Mouse (Mus musculus): ENCODE measurements around the gene Entpd6. TPM values are rescaled to one million over a fixed set of nuclear protein-coding genes. Genes with fewer than 3 reads are reported as not detected.

Entpd6 gene
- 18.5 and 20.4 TPM in 2 replicates for polyA plus RNA-seq (2015; fragmentation: Nextera tagmentation; extraction: Ambion mirVana)

DNA sequence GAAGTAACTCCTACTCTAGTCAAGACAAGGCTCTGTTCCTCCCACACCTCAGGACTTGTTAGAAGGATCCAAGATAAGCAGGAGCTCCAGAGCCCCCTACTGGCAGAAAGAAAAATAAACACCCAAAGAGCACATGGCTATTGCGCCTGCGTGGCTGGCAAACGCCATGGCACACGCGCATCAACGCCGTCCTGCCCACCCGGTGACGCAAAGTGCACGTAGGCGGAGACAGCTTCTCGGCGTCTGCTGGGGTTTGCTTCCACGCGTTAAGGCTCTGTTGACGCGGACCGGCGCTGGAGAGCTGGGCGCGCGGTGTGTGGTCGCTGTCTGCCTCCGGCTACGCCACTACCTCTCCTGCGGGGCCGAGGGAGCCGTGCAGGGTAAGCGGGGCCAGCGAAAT, at the start of gene Entpd6:
TSS of gene Entpd6 (plus strand) at position 189 of the 400 bp plus-strand sequence.
- peak; percentile 97 for DNase-seq (ENCODE audit: low spot score)

DNA sequence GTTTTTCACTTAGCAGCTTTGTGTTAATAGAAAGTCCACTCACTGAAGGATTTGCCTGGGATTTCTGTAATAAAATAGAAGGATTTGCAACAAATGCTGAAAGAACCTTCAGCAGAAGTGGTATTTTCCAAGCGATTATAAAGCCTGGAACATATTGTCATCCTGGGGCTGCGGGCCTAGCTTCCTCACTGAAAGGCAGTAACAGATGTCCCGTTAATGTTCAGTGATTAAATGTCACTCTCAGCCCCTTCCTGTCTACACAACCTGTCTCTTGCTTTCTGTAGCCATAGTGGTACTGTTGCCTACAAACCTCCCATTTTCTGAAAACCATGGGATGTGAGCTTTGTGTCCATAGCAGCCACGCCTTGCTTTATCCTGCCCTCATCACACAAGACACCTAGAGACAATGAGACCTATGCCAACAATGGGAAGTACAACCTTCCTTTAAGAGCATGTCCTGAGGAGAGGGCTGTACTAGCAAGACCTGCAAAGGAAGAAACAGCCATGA, 36.6 kb upstream of the Entpd6 start:
- DNase-seq (ENCODE audit: low spot score): no peak

DNA sequence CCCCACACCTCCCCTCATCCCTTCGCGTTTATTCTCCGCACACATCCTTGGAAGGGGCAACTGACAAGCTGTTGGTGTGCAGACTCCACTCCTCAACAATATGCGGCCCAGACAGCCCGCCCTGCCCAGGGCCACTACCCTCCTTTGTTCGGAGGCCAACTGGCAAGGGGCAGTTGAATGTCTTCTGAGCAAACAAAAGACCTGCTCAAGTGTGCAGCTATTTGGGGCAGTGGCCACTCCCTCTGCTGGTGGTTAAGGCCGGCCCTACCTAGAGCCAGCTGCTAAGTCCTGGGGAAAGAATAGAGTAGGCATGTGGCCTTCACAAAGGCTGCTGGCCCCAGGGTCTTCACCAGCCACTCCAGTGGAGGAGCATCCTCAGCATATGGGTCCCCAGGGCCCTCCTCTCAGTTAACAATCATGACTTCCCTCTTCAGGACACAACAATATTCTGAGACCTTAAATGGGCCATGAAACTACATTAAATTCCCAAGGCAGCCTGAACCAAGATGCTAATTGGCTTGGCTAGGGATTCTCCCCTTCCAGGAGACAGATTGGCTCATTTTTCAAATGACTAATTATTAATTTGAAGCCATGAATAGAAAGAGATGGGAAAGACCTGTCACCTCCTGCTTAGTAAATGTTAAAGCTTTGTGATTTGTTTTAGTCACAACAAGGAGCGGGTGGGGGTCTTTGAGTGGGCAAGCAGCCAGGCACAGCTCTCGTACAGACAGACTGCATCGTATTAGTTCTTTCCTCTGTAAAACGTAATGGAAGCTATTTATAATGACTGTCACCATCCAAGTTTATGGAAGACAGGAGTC, 12.9 kb upstream of the Entpd6 start:
- no peak for DNase-seq (ENCODE audit: low spot score)

DNA sequence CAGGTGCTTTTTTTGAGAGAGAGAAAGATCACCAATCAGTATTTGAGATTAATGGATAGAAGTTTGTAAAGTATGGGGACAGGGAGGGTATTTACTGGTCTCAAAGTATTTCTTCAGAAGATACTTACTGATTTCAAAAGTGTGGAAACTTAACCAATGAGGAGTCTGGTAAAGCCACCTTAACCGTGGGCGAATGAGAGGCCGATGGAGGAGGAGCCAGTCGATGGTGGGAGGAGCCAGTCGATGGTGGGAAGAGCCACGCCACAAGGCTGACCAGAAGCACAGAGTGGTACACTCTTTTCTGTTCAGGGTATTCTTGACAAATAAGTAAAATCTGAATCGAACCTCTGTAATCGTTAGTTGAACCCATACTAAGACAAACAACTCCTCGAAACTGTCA, 11.0 kb upstream of the Entpd6 start:
- DNase-seq (ENCODE audit: low spot score): no peak

- DNase-seq (ENCODE audit: low spot score): no peak
Measured at GRCm38 (mm10) chr2:150740145-150740841, 8.5 kb upstream of the Entpd6 start.

DNA sequence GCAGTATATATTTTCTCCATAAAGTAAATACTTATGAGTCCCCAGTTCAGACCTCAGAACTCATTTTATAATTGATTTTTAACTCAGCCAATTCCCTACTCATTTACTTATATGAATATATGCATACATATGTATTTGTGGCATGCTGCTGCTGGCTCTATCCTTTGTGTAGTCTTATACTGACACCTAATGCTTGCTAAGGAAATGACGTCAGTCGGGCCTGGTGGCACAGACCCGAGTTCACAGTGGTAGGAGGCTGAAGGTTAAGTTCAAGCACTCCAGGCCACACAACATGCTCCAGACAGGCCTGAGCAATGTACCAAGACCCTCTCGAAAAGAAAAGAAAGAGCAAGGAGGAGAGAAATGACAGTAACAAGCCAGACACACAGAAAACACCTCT, 7.4 kb upstream of the Entpd6 start:
- DNase-seq (ENCODE audit: low spot score): peak; percentile 29

GRCm38 (mm10) chr2:150745016-150745415, 3.8 kb upstream of the Entpd6 start:
- no peak for DNase-seq (ENCODE audit: low spot score)

DNA sequence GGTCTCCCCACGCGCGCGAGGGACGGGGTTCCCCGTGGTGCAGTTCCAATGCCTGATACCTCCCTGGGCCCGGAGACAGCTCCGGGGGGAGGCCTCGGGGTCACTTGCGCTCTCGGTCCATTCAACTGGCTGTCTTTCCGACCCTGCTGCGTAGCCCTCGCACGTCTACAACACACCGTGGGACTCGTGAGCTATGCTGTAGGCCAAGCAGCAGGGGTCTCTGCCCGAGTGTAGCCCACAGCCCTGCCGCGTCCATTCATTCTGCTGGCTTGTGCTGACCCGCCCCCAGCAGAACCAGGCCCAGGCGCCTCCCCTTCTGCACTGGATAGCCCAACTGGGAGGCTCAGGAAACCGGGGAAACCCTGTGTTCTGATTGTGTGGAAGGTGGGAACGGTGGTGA, 441 bp downstream of the Entpd6 start:
- DNase-seq (ENCODE audit: low spot score): no peak

DNA sequence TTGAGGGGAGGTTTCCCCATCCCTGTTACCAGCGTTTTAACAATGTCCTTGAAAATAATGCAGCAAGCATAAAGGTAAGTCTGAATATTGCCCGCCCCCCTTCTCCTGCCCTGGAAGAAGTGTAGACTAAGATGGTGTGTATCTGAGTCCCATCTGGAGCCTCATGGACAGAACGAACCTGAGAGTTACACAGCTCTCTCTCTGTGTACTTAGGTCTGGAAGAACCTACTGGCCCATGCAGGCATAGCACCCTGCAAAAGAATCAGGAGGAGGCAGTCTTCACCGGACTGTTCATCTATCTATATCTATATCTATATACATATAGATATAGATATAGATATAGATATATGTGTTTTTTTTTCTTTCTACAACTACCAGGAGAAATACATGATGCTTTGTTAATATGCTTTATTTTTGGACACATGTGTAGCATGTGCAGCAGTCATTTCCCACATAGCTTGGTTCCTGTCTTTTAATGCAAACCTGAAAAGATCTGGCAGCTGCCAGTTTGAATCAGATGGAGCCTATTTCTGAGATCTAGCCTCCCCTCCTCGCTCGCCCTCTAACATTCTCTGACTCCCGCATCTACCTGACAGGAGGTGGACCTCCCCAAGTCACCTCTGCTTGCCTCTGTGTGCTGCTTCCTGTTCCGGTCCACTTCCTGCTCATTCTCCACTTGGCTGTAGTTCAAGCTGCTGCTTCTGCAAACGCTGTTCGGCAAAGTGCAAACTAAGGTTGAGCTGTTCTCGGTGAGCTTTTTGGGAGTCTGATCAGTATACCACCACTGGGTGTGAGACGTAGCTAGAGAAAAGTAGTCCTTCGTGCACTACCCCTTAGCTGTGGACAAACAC, 1.5 kb downstream of the Entpd6 start:
- peak; percentile 43 for DNase-seq (ENCODE audit: low spot score)

DNA sequence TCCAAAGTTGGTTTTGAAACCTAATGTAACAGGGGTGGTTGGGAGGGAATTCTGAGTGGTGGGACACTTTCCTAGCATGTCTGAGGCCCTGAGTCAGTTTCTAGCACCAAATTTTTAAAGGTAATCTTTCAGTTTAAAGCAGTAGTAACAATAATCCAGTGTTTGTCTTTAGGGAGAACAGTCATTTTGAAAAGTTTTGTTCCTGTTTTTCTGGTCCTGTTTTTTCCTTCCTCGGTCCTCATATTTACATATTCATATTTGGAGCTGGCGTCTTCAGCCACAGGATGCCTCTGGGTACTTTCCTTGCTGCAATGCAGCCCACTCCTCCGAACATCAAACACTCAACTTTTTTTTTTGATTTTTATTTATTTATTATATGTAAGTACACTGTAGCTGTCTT, 6.2 kb downstream of the Entpd6 start:
- DNase-seq (ENCODE audit: low spot score): no peak

GRCm38 (mm10) chr2:150761476-150761875, 12.6 kb downstream of the Entpd6 start:
- DNase-seq (ENCODE audit: low spot score): no peak

GRCm38 (mm10) chr2:150765619-150766018, 16.8 kb downstream of the Entpd6 start:
- no peak for DNase-seq (ENCODE audit: low spot score)

DNA sequence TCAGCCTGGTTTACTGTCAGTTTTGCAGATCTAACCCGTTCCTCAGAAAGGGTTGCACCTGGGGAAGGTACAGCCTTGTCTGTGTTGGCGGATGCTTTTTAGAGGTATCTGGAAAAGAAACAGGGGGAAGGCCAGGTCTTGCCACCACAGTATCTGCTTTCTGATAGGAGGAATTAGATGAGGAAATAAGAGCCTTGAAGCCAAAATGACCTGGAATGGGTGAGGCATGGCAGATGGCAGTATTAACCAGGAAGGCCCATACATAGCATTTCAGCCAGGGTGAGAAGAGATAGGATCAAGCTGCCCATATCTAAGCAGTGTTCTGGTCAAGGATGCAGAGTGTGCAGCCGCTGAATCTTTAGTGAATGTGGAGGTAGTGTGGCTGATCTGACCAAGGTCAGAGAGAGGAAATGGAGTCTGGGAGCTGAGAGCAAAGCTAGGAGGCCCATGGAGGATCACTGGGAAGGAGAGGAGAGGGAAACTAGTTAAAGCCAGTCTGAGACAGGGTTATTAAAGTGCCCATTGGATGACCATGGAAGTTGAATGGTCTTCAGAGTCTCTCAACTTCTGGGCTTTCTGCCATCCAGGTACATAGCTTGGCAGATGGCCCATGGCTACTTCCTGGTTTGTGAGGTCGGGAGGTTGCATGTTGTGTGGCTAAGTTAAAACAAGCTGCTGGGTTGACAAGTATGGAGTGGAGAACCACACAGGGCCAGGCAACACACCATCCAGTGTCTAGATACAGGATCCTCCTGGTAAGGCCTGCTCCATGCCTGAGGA, 17.4 kb downstream of the Entpd6 start:
- DNase-seq (ENCODE audit: low spot score): no peak

GRCm38 (mm10) chr2:150768678-150769077, 19.8 kb downstream of the Entpd6 start:
- no peak for DNase-seq (ENCODE audit: low spot score)

DNA sequence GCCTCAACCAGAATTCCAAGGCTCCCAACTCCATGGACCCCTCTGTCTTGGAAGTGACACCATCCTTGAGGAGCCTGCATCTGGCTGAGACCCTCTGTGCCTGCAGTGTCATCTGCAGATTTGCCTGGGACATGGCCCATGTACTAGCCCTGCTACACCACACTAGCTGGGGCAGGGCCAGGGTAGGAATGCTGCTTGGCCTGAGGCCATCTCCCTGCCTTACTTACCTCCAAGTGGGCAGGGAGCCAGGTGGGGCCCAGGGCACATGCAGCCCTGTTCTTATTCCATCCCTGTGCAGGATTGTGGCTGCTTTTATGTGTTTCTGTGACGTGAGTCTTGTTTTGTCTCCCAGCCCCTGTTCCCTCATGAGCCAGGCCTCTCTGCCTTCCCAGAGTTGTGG, 21.9 kb downstream of the Entpd6 start:
- no peak for DNase-seq (ENCODE audit: low spot score)

DNA sequence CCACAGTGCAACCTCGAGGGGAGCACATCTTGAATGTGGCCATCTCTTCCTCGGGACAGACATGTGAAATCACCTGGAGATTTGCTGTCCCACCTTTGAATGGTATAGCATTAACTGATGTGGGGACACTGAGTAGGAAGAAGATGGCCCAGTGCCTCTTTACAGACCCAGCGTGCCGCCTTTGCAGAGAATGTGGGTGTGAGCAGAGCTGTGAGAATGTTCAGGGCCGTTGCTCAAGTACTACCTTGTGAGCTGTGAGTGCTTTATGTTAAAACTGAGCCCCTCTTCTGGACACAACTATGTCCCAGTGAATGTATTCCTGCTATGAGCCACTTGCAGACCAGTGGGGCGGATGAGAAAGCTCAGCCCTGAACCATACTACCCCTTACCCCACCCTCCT, 22.3 kb downstream of the Entpd6 start:
- DNase-seq (ENCODE audit: low spot score): no peak

GRCm38 (mm10) chr2:150771996-150772395, 23.2 kb downstream of the Entpd6 start:
- no peak for DNase-seq (ENCODE audit: low spot score)

DNA sequence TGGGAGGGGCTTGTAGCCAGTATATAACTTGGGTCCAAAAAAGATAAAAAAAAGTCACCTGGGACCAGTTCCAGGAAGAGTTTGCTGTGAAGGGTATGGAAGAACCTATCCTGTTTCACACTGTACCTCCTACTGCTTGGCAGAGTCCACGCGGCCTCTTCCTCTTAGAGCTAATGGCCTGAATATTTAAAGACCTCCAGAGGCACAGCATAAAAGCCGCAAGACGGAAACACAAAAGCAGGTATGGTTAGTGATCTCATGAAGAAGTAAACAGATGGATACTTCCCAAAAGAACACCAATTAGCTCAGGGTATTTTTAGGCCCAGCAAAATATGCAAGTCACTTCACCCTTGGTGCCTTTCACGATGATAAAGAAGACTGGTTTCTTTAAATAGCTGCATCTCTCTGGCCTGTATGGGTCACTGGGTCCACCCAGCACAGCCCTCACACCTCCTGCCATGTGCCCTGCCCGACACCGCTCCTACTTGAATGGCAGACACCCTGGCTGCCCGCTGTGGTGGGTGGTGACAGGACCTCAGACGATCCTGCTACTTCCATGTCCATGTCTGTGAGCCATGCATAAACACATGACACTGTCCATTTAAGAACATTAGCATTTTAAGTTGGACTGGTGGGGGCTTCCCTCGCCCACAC, 23.8 kb downstream of the Entpd6 start:
- no peak for DNase-seq (ENCODE audit: low spot score)

DNA sequence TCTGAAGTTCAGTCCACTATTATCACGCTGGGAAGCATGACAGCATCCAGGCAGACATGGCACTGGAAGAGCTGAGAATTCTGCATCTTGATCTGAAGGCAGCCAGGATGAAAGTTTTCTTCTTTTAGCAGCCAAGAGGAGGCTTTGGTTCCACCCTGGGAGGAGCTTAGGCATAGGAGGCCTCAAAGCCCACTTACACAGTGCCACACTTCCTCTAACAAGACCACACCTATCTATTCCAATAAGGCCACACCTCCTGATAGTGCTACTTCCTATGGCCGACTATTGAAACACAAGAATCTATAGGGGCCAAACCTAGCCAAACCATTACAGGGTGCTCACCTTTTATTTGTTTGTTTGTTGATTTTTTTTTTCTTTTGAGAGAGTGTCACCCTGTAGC, 34.0 kb downstream of the Entpd6 start:
- DNase-seq (ENCODE audit: low spot score): no peak

Measured in thymus, postnatal 0 days (tissue).